Mouse (Mus musculus) testis, adult 2 months (tissue): ENCODE measurements around the gene Slc15a2. TPM values are rescaled to one million over a fixed set of nuclear protein-coding genes. Genes with fewer than 3 reads are reported as not detected.

Experiments used
- H3K27ac ChIP-seq: fragments of 200-500 bp; 2 replicates; pipeline ENCODE4 v1.5.1; 2012; ENCODE audit warnings: low read depth, low read length; ENCODE audit not compliant: control insufficient read depth, insufficient read depth
- H3K27me3 ChIP-seq: fragments of 200-500 bp; 2 replicates; pipeline ENCODE4 v1.6.1; 2012; ENCODE audit warnings: mild to moderate bottlenecking, low read length, moderate library complexity; ENCODE audit not compliant: control insufficient read depth, insufficient read depth
- H3K36me3 ChIP-seq: fragments of 200-500 bp; 2 replicates; pipeline ENCODE4 v1.6.1; 2012; ENCODE audit warnings: mild to moderate bottlenecking, low read length; ENCODE audit not compliant: control insufficient read depth, insufficient read depth
- H3K4me1 ChIP-seq: fragments of 200-500 bp; 2 replicates; pipeline ENCODE4 v1.6.1; 2012; ENCODE audit warnings: low read length; ENCODE audit not compliant: control insufficient read depth, insufficient read depth
- H3K4me3 ChIP-seq: fragments of 200-500 bp; 2 replicates; pipeline ENCODE4 v1.5.1; 2012; ENCODE audit warnings: low read depth, mild to moderate bottlenecking, low read length, moderate library complexity, mixed read lengths; ENCODE audit not compliant: control insufficient read depth
- CTCF ChIP-seq: fragments of 200-500 bp; IDR thresholded peaks from 2 replicates; pipeline ENCODE4 v1.5.1; 2012; ENCODE audit warnings: low read depth, mild to moderate bottlenecking, inconsistent platforms, low read length, moderate library complexity; ENCODE audit not compliant: control insufficient read depth, insufficient read depth, insufficient replicate concordance
- POLR2A ChIP-seq: fragments of 200-500 bp; IDR thresholded peaks from 2 replicates; pipeline ENCODE4 v1.6.1; 2012; ENCODE audit warnings: low read depth, mild to moderate bottlenecking, inconsistent platforms, low read length, moderate library complexity; ENCODE audit not compliant: control insufficient read depth
- polyA plus RNA-seq: library from polyadenylated mRNA; depleted of rRNA; stranded (reverse); fragments of >200 nt; gene quantifications from 2 replicates; pipeline ENCODE4 v1.2.3, GENCODE M21; 2012

Gene Slc15a2
- polyA plus RNA-seq, 1 experiment = 0.62 TPM

DNA sequence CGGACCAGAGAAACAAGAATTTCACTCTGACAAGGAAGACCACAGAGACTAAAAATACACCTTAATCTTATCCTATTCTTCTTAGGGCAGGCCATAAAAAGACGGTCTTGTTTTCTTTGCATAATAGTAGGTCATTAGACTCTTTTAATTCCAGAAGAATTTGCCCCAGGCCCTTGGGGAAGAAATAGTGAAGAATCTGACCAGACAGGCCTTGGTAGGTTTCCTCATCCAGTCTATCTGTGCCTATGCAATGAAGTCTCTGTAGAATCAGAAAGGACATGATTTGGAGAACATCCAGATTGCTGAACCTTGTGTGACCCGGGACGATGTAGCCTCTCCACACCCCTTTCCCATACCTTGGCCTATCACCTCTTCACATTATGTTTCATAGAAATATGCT lies 5.4 kb upstream of the Slc15a2 start:
- TF ChIP-seq POLR2A = no peak
- Histone ChIP-seq H3K27me3 (no peaks in the 10 kb centered on the region), H3K4me3 (no peak overlapping the region), H3K36me3 (no peaks in the 10 kb centered on the region), H3K4me1 (no peaks in the 10 kb centered on the region), H3K27ac (no peak overlapping the region)

DNA sequence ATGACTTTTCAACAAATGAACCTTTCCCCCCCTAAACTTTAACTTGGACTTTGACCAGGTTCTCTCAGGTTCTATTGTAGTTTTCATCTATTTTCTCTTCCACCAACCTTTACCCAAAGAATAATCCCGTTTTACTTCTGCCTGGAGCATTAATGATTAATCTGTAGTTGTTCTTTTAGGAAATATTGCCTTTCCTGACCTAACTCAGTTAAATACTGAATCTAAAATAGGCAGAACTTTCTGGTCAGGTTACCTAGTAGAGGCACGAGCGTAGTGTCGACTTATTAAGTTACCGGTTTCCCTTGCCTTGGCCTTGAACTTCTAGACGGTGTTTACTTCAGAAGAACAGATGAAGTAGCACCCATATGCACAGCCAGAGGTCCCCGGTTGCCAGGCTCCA lies 1.7 kb upstream of the Slc15a2 start:
- TF ChIP-seq POLR2A (no peak), CTCF (no peak)
- Histone ChIP-seq H3K4me3 (no peak overlapping the region), H3K36me3 (no peaks in the 10 kb centered on the region), H3K27ac (no peak overlapping the region), H3K27me3 (no peaks in the 10 kb centered on the region), H3K4me1 (no peaks in the 10 kb centered on the region)

DNA sequence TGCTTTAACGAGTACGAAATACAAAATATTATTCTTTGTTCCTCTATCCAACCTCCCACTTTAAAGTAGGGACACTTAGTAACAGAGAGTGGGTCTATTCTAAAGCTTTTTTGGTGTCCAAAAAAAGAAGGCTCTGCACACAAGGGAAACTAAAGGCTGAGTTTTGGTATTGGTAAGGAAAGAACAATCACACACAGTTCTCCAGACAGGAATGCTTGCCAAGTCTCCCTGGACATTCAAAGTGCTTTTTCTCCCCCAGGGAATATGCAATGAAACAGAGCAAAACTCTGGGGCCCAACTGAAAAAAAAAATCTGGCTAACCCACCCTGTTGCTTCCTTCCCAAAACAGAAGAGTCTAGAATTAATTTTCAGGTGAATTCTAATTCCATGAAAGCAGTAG lies 616 bp downstream of the Slc15a2 start:
- H3K27ac ChIP-seq = no peak overlapping the region
- TF ChIP-seq POLR2A = no peak
- no peak for TF ChIP-seq CTCF
- no peaks in the 10 kb centered on the region for H3K4me1 ChIP-seq
- no peak overlapping the region for H3K4me3 ChIP-seq
- no peaks in the 10 kb centered on the region for H3K27me3 ChIP-seq
- H3K36me3 ChIP-seq = no peaks in the 10 kb centered on the region

DNA sequence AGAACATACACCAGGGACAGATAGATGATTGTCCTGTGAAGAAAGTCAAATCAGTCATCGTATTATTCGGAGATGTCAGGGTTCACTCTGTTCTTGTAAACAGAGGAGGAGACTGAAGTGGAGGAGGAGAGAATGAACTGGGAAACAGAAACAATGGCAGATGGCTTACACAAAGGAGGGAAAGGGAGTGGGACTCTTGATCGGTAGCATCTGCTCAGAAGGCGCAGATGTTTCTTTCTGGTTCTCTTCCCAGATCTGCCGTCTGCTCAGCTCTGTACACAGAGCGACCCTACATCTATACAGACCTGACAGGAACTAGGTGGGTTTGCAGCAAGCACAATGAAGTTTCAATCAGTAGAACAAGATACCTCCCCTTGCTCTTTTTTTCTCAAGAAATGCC lies 9.1 kb downstream of the Slc15a2 start:
- TF ChIP-seq CTCF = no peak
- TF ChIP-seq POLR2A = no peak
- Histone ChIP-seq H3K27ac (no peak overlapping the region), H3K4me1 (no peaks in the 10 kb centered on the region), H3K4me3 (no peak overlapping the region), H3K27me3 (no peaks in the 10 kb centered on the region), H3K36me3 (no peaks in the 10 kb centered on the region)

DNA sequence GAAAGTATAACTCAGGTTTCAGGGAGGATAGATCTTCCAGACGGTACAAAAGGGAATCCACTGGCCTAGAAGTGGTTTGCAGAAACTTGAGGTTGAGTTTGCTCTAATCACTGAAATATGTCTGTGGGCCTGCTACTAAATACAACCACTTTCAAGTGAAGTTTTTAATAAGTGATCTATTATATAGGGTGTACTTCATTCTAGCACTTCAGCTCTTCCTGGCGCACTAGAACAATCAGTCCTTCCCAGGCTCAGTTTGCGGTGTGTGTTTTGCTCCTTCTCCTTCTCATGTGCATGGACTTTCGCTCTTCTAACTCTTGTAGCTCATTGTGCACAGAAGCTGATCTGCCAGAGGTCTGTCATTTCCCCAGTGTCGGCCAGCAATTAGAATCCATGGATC lies 11.8 kb downstream of the Slc15a2 start:
- TF ChIP-seq CTCF (no peak), POLR2A (no peak)
- Histone ChIP-seq H3K36me3 (no peaks in the 10 kb centered on the region), H3K27me3 (no peaks in the 10 kb centered on the region), H3K4me1 (no peaks in the 10 kb centered on the region), H3K4me3 (no peak overlapping the region), H3K27ac (no peak overlapping the region)

- no peaks in the 10 kb centered on the region for H3K36me3 ChIP-seq
- no peak overlapping the region for H3K4me3 ChIP-seq
- no peaks in the 10 kb centered on the region for H3K4me1 ChIP-seq
- H3K27me3 ChIP-seq = no peaks in the 10 kb centered on the region
- TF ChIP-seq CTCF (no peak), POLR2A (no peak)
- no peak overlapping the region for H3K27ac ChIP-seq
These were observed 13.1 kb downstream of the Slc15a2 start for GRCm38 (mm10) chr16:36771703-36772102.

DNA sequence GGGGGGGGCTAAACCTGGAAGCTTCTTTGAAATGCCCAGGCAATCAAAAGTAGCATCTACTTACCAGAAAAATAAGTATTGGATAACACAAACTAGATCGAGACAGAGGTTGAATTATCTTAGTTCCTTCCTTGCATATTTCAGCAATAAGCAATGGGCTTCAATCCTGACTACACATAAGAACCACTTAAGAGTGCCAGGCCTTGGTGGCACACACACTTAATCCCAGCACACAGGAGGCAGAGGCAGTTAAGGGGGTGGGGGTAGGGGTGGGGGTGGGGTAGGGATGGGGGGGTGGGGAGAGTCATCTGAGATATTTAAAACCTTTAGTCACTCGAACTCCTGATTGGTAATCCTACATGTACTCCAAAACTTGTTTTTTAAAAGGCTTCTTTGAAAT lies 13.5 kb downstream of the Slc15a2 start:
- Histone ChIP-seq H3K27me3 (no peaks in the 10 kb centered on the region), H3K36me3 (no peaks in the 10 kb centered on the region), H3K4me3 (no peak overlapping the region), H3K4me1 (no peaks in the 10 kb centered on the region), H3K27ac (no peak overlapping the region)
- no peak for TF ChIP-seq CTCF
- TF ChIP-seq POLR2A = no peak

- H3K27ac ChIP-seq = no peak overlapping the region
- TF ChIP-seq POLR2A (no peak), CTCF (no peak)
- no peaks in the 10 kb centered on the region for H3K27me3 ChIP-seq
- no peaks in the 10 kb centered on the region for H3K4me1 ChIP-seq
- H3K36me3 ChIP-seq = no peaks in the 10 kb centered on the region
- H3K4me3 ChIP-seq = no peak overlapping the region
These were observed 13.9 kb downstream of the Slc15a2 start for GRCm38 (mm10) chr16:36770830-36771229.
